Mouse (Mus musculus) thymus, postnatal 25 days (tissue): ENCODE measurements around the gene Gnl2.

ENCODE experiments used
- DNase-seq: peaks from one replicate; pipeline ENCODE4 v3.0.0; 2022

Gene Gnl2

GRCm38 (mm10) chr4:125015806-125016635 lies at the start of gene Gnl2:
Gnl2 (plus strand) TSS chr4:125016585.
- no peak for DNase-seq

DNA sequence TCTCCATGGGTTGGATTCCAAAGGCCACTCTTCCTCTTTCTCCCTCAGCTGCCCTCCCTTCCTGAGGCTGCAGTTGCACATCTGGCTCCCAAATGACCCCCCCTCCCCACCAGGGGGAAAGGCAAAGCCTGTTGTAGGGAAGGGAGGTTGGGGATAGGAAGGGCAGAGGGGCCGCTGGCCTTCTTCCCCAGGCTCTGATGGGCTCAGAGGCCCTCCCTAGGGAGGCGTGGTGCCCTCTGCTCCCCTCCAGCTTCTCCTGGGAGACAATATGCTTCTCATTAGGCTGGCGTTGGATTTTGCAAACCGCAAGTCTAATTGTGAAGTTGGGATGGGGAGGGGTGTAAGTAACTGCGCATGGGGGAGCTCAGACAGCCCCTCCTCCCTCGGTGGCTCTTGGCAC lies 47.7 kb upstream of the Gnl2 start:
- DNase-seq, result no peak

DNA sequence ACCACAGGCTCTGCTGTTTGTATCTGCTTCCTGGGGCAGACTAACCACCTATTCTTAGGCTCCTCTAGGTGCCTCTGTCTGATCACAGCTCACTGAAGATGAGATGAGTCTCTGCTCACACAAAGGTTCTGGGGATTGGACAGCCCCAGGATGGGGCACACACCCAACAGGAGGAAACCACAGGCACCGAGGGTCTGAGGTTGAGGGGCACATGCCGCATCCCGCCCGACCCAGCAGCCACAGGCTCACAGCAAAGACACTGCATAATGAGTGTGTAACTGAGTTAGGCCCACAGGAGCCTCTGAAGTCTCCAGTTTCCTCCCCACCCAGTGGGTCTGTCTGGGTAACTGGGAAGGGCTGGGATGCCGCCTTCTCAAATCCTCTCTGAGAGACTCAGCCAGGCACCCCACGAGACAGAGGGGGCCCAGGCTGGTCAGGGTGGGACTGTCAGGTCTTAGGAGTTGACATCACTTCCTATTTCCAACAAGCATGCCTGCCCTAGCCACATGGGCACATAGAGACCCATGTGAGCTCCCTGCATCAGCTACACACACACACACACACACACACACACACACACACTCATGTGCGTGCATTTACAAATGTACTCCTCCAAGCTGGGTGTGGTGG lies 47.1 kb upstream of the Gnl2 start:
- no peak for DNase-seq

GRCm38 (mm10) chr4:124970194-124970593 lies 46.2 kb upstream of the Gnl2 start:
- DNase-seq, result no peak

- DNase-seq, result no peak
Measured at GRCm38 (mm10) chr4:124970677-124971076, 45.7 kb upstream of the Gnl2 start.

DNA sequence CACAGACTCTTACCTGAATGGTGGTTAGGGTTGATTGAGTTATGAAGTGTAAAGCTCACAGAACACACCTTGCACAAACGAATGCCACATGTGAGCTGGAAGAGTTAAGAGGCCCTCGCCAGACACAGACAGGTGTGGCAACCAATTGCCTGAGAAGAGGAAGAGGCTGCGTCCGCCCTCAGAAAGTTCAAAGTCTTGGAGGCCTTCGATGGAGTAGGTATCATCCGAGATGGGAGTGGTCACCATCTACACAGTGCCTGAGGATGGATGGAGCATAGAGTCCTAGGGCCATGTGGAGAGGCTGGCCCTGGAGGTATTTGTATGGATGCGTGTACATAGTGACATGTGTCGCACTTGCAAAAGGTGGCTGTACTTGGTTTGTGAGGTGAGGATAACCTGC lies 45.3 kb upstream of the Gnl2 start:
- DNase-seq, result no peak

- DNase-seq, result no peak
Measured at GRCm38 (mm10) chr4:124972316-124972715, 44.1 kb upstream of the Gnl2 start.

GRCm38 (mm10) chr4:124973296-124973695 lies 43.1 kb upstream of the Gnl2 start:
- DNase-seq, result no peak

DNA sequence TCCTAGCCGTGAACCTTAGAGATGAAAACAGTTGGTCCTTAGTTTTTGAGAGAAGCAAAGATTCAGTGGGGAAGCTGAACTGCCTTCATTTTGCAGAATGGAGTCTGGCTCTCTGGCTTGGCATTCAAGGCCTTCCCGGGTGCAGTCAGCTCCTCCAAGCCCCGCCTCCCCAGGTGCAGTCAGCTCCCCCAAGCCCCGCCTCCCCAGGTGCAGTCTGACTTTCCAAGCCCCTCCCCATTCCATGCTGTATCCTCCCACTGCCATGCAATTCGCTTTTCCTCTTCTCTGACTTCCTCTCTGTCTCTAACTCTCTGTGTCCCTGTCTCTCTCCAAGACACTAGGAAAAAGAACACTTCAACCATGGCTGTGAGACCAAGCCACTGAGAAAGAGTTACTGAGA lies 38.2 kb upstream of the Gnl2 start:
- DNase-seq, result no peak

DNA sequence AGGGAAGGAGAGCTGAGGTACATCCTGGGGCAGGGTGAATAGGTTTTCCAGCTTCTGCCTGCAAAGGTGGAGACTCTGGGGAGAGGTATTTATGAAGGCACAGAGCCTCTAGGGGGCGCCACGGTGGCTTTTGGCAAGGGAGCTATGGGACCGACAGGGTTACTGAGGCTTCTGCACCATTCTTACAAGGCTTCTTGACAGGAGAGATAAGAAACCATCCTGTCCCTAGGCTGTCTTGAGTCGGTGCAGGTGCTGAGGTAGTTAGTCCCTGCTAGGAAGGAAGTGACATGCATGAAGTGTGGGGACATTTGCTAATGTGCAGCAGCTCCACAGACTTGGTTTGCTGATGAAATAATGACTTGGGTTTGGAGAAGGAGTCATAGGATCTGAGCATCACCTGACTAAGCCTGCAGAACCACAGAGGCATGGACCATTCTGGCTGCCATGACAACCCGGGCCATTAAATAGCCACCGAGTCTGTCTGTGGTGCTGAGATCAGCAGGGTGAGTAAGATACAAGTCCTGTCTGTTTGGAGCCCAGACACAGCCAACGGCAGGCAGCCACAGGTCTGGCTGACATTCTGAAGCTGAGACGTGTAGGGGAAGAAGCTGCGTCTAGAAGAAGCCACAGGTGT lies 32.4 kb upstream of the Gnl2 start:
- DNase-seq, result peak; percentile 25

DNA sequence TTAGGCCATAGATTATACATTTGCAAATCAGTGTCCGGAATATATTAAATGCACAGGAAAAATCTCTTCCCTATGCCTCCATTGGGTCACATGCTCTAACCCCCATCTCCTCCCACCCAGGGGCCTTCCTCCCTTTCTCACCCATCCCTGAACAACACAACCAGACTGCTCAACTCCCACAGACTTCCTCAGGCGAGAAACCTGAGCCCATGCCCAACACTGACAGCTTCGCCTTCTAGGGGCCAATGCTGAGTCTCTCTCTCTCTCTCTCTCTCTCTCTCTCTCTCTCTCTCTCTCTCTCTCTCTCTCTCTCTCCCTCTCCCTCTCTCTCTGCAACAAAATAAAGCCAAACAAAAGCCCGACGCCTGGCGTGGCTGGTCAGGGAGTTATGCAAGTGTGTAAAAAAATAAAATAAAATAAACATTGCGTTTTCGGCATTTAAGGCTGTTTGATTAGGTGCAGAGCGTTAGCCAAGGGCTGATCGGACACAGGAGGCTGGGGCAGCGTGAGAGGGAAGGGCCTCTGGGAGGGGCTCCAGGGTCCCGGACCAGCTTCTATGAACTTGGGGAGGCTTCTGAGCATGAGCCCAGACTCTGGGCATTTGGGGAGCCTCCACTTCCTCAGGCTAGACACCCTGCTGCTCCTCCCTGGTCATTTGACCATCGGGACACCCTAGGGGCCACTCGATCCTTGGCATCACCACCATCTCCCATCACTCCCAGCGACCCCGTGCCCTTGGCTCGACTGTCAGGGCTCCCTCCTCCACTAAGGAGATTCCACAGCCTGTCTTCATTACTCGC lies 31.3 kb upstream of the Gnl2 start:
- DNase-seq, result no peak

GRCm38 (mm10) chr4:124985671-124986602 lies 30.4 kb upstream of the Gnl2 start, which contains the start of gene Rspo1:
Rspo1 (plus strand) TSS chr4:124986430.
- no peak for DNase-seq

DNA sequence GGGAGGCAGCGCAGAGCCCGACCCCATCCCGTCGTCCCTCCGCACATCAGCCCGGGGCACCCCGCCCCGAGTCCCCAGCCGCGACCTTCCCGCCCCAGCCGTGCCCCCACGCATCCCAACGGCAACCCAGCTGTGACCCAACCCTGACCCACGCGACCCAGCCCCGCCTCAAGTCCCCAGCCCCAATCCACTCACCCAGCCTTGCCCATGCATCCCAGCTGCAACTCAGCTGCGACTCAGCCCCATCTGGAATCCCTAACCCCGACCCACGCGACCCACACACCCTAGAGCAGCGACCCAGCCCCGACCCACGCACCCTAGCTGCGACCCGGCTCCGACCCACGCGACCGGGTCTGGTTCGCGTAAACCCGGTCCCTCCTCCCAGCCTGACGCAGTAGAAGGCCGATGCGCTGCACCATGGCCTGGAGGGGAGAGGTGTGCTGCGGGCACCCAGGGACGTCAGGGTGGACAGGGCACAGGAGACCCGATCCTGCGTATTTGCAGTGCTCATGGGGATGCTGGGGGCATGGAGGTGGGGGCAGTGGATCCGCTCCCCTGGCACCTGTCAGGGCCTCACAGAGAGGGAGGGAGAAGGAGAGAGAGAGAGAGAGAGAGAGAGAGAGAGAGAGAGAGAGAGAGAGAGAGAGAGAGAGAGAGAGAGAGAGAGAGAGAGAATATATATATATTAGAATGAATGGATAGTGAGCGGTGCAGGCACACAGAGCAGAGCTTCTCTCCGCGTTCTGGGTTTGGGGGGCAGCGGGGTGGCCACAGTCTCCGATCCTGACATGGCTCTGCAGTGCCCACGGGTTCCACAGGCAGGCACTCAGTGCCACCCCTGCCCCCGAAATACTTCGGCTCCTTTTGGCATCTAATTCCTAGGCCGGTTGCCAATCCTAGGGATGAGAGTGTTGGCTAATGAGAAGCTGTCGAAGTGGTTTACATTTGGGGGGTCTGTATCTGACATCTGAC lies 29.4 kb upstream of the Gnl2 start:
- no peak for DNase-seq

DNA sequence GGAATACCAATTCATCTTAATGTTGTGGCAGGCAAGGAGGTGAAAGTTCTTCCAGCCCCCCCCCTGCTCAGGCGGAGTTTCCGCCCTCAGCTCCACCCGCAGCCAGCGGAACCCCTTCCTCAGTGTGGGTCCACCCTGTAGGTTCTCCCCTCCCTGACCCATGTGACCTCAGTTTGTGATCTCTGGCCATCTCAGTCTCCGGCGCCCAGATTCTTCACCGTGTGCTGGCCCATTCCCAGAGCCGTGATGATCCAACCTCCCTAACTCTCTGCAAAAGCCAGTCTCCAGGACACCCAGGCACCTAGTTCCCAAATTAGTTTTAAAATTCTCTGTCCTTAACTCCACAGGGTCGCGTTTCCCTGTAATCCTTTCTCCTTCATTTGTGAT lies 28.7 kb upstream of the Gnl2 start:
- DNase-seq, result no peak

DNA sequence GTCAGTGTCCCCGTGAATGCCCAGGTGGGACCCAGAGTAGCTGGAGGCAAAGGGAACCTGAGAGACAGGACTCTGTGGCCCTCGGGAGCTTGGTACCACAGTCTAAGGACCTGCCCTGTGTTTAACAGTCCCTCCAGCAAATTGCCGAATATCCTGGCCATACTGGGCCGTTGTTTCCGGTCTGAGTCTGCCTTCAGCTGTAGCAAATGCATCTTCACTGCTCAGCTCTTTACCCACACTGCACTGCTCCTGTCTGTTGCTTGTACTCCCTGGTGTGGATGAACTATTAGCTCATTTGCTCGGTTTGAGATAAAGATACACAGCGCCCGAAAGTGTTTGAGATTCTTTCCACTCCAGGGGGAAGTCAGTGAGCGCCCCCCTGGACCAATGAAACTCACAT lies 28.0 kb upstream of the Gnl2 start:
- no peak for DNase-seq

GRCm38 (mm10) chr4:124989787-124990253 lies 26.6 kb upstream of the Gnl2 start:
- DNase-seq, result no peak

GRCm38 (mm10) chr4:124990325-124990724 lies 26.1 kb upstream of the Gnl2 start:
- no peak for DNase-seq

- DNase-seq, result no peak
Measured at GRCm38 (mm10) chr4:124997479-124998147, 18.8 kb upstream of the Gnl2 start.

- no peak for DNase-seq
Measured at GRCm38 (mm10) chr4:124999548-124999947, 16.8 kb upstream of the Gnl2 start.

GRCm38 (mm10) chr4:125002978-125003377 lies 13.4 kb upstream of the Gnl2 start:
- no peak for DNase-seq
